In the genomic region with DNA sequence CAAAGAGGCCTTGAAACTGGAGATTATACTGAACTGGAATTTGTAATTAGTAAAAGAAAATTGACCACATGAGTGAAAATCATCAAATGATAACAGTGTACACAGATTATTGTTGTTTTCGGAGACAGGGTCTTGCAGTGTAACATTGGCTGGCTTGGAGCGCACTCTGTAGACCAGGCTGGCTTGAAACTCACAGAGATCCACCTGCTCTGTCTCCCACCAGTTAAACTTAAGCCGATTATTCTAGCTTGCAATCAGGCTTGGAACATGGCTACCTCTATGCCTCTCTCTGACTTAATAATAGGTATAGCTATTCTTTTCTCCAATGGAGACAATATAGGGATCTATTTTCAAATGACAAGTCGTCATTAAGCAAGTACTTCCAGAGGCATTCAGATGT, we compare ENCODE assay signal across 10 mouse cellular contexts. TPM values are rescaled to one million over a fixed set of nuclear protein-coding genes. Genes with fewer than 3 reads are reported as not detected.
DNase-seq lines count a peak whose midpoint lies in the region; ATAC-seq and TF ChIP-seq lines count a peak whose summit lies in the region.
"Had no signal": no experiment of that assay in that cellular context is flagged by ENCODE, and none has a peak within 500 bp of the region (broad histone marks: within the 10 kb centered on the region; RNA-seq: fewer than 3 reads in every experiment).

No protein-coding gene starts in this region.

- H3K9me3 ChIP-seq in heart, embryonic 15.5 days (replicated peaks) = no peaks in the 10 kb centered on the region; the same call in 1 of the 2 replicates
- H3K9me3 ChIP-seq in CH12.LX (replicated peaks; ENCODE audit: low read length) = no peaks in the 10 kb centered on the region
- no peaks in the 10 kb centered on the region for H3K9me3 ChIP-seq in embryonic facial prominence, embryonic 13.5 days
- H3K9me3 ChIP-seq in limb, embryonic 15.5 days = no peaks in the 10 kb centered on the region
- H3K9me3 ChIP-seq: stomach, embryonic 15.5 days had no signal

- H3K9ac ChIP-seq in heart, embryonic 15.5 days = no peak overlapping the region
- no peak overlapping the region for H3K9ac ChIP-seq in CH12.LX (ENCODE audit: insufficient read depth, low read depth)
- no peak overlapping the region for H3K9ac ChIP-seq in embryonic facial prominence, embryonic 13.5 days
- no peak overlapping the region for H3K9ac ChIP-seq in limb, embryonic 15.5 days

- peaks cover 20% of the 10 kb centered on the region for H3K79me2 ChIP-seq in CH12.LX (replicated peaks; ENCODE audit: control insufficient read depth, extremely low read depth, insufficient read depth, poor library complexity, severe bottlenecking)

- no peak overlapping the region for H3K4me3 ChIP-seq in heart, embryonic 15.5 days
- H3K4me3 ChIP-seq in CH12.LX (replicated peaks in 1 of 3; ENCODE audit: low read depth in 2 of 3, low read length in 2 of 3, poor library complexity in 1 of 3) = no peak overlapping the region
- no peak overlapping the region for H3K4me3 ChIP-seq in embryonic facial prominence, embryonic 13.5 days
- H3K4me3 ChIP-seq in limb, embryonic 15.5 days = no peak overlapping the region
- no peak overlapping the region for H3K4me3 ChIP-seq in thymus, adult 2 months (ENCODE audit: control insufficient read depth, insufficient read depth, low read length)

- intact Hi-C loops in heart, postnatal 36 days (cut with DNase I) = loop anchor here (2.0 to 5.0 kb wide), 3 partner anchors 28 to 130 kb away; a partner anchor contains a TSS

- peak overlapping the region; percentile 61 for H3K4me2 ChIP-seq in heart, embryonic 15.5 days
- H3K4me2 ChIP-seq in CH12.LX (ENCODE audit: insufficient read depth, low read depth, poor library complexity, severe bottlenecking) = 0 out of 2 replicates have a peak overlapping the region, but pooled peaks have one; percentile 75
- H3K4me2 ChIP-seq in embryonic facial prominence, embryonic 13.5 days = peak overlapping the region; percentile 67; the same call in 1 of the 2 replicates
- peak overlapping the region; percentile 61; the same call in 1 of the 2 replicates for H3K4me2 ChIP-seq in limb, embryonic 15.5 days

- H3K4me1 ChIP-seq in heart, embryonic 15.5 days (replicated peaks) = peaks cover 38% of the 10 kb centered on the region
- peaks cover 4 to 22% of the 10 kb centered on the region in 2 experiments; a peak in 2 of 4 replicates for H3K4me1 ChIP-seq in CH12.LX (ENCODE audit: control insufficient read depth in 1 of 2, insufficient read depth in 2 of 2)
- peaks cover 25% of the 10 kb centered on the region for H3K4me1 ChIP-seq in embryonic facial prominence, embryonic 13.5 days
- peaks cover 13% of the 10 kb centered on the region for H3K4me1 ChIP-seq in limb, embryonic 15.5 days
- H3K4me1 ChIP-seq in thymus, adult 2 months (replicated peaks; ENCODE audit: control insufficient read depth, insufficient read depth, low read length) = peaks cover 7% of the 10 kb centered on the region; the same call in 1 of the 2 replicates

- no peak for TF ChIP-seq RAD21 in CH12.LX (IDR thresholded peaks at IDR 0.05; ENCODE audit: low read depth, low read length)

- dilution Hi-C loops in CH12.LX (cut with MboI; ENCODE audit: extremely low pct_ligation_motif_present, extremely low pct_unique_long_range_greater_than_20kb, low sequenced_read_pairs) = no loop called here

- no peak for TF ChIP-seq CTCF in CH12.LX (conservative IDR thresholded peaks at IDR 0.05 in 1 of 2, IDR thresholded peaks at IDR 0.05 in 1 of 2; ENCODE audit: low read depth in 2 of 2, low read length in 2 of 2)
- TF ChIP-seq CTCF in thymus, adult 2 months (IDR thresholded peaks at IDR 0.05; ENCODE audit: borderline replicate concordance, control insufficient read depth, extremely low read depth, insufficient read depth, low read length, poor library complexity) = no peak

- peak overlapping the region; percentile 99 for H3K27ac ChIP-seq in heart, embryonic 15.5 days
- H3K27ac ChIP-seq in CH12.LX (ENCODE audit: insufficient read depth, low read depth) = no peak overlapping the region
- H3K27ac ChIP-seq in embryonic facial prominence, embryonic 13.5 days = no peak overlapping the region
- no peak overlapping the region; the same call in 1 of the 2 replicates for H3K27ac ChIP-seq in limb, embryonic 15.5 days
- H3K27ac ChIP-seq in thymus, adult 2 months (ENCODE audit: control insufficient read depth, insufficient read depth, low read length) = no peak overlapping the region

- no peak for TF ChIP-seq EP300 in CH12.LX (IDR thresholded peaks at IDR 0.05; ENCODE audit: low read length)

- H3K36me3 ChIP-seq in heart, embryonic 15.5 days = peaks cover 14% of the 10 kb centered on the region
- peaks cover 12 to 16% of the 10 kb centered on the region in 2 experiments for H3K36me3 ChIP-seq in CH12.LX (replicated peaks in 1 of 2; ENCODE audit: control insufficient read depth in 1 of 2, insufficient read depth in 1 of 2, low read length in 1 of 2)
- H3K36me3 ChIP-seq in embryonic facial prominence, embryonic 13.5 days = peaks cover 12% of the 10 kb centered on the region
- H3K36me3 ChIP-seq in limb, embryonic 15.5 days = peaks cover 15% of the 10 kb centered on the region
- no peaks in the 10 kb centered on the region for H3K36me3 ChIP-seq in thymus, adult 2 months (ENCODE audit: control insufficient read depth, insufficient read depth, low read length)

- H3K27me3 ChIP-seq in heart, embryonic 15.5 days = no peaks in the 10 kb centered on the region
- no peaks in the 10 kb centered on the region for H3K27me3 ChIP-seq in CH12.LX (replicated peaks)
- H3K27me3 ChIP-seq in embryonic facial prominence, embryonic 13.5 days = no peaks in the 10 kb centered on the region
- H3K27me3 ChIP-seq in limb, embryonic 15.5 days = no peaks in the 10 kb centered on the region
- H3K27me3 ChIP-seq in thymus, adult 2 months (ENCODE audit: control insufficient read depth, insufficient read depth, low read length) = no peaks in the 10 kb centered on the region
- H3K27me3 ChIP-seq: stomach, embryonic 15.5 days had no signal

- WGBS in heart, embryonic 15.5 days = 74% methylated on average over 4 of the region's 4 CpGs
- 65% methylated on average over 4 of the region's 4 CpGs for WGBS in embryonic facial prominence, embryonic 13.5 days
- WGBS in limb, embryonic 15.5 days = 71% methylated on average over 4 of the region's 4 CpGs
- WGBS in thymus, adult 2 months = 95% methylated on average over 4 of the region's 4 CpGs

- in situ Hi-C loops in CH12.LX (cut with MboI; ENCODE audit: low pct_ligation_motif_present, low pct_unique_long_range_greater_than_20kb, low sequenced_read_pairs) = no loop called here

- no peak for TF ChIP-seq POLR2A in CH12.LX (IDR thresholded peaks at IDR 0.05; ENCODE audit: low read depth, low read length)
- TF ChIP-seq POLR2A in thymus, adult 2 months (IDR thresholded peaks at IDR 0.05; ENCODE audit: control insufficient read depth, extremely low read depth, insufficient read depth, low read length, poor library complexity) = no peak

- DNase-seq in heart, postnatal 36 days = no peak
- DNase-seq in CH12.LX (ENCODE audit: extremely low read depth) = no peak
- DNase-seq in left cerebral cortex, adult 9 months (ENCODE audit: low spot score in 2 of 2) = no peak
- no peak for DNase-seq in thymus, adult 2 months
- no peak for DNase-seq in right cerebral cortex, postnatal 14 days
- DNase-seq: left cerebral cortex, postnatal 4 days had no signal

- ATAC-seq in heart, embryonic 15.5 days (replicated peaks; ENCODE audit: insufficient number of reproducible peaks, insufficient read depth, low FRiP score, low read depth) = no peak
- ATAC-seq in embryonic facial prominence, embryonic 13.5 days (ENCODE audit: insufficient number of reproducible peaks, insufficient read depth, low FRiP score, low TSS enrichment, low read depth) = no peak
- no peak for ATAC-seq in limb, embryonic 15.5 days (ENCODE audit: insufficient number of reproducible peaks, low FRiP score, low TSS enrichment, low read depth)

TF ChIP-seq in CH12.LX, 34 proteins besides CTCF, POLR2A, EP300 and RAD21:
- no peak for TF ChIP-seq MAFK (IDR thresholded peaks at IDR 0.05; ENCODE audit: insufficient replicate concordance, low read length)
- no peak for TF ChIP-seq ZMIZ1 (IDR thresholded peaks at IDR 0.05; ENCODE audit: low read depth, low read length)
- TF ChIP-seq ZC3H11A (IDR thresholded peaks at IDR 0.05; ENCODE audit: low read depth, low read length) = no peak
- TF ChIP-seq NRF1 (IDR thresholded peaks at IDR 0.05; ENCODE audit: low read depth, low read length) = no peak
- no peak for TF ChIP-seq RCOR1 (conservative IDR thresholded peaks at IDR 0.05; ENCODE audit: low read depth, low read length)

RNA-seq across cellular contexts. Expression of a gene that starts 1.4 kb away (rescaled TPM):
- 16.2 and 22.4 TPM in 2 replicates for polyA plus RNA-seq in heart, embryonic 15.5 days (2015; fragmentation: Nextera tagmentation; extraction: Ambion mirVana)
- total RNA-seq in heart, postnatal 36 days (2021) = 10 to 100 TPM; 22.0 to 22.7 TPM
- total RNA-seq in CH12.LX (2012; rRNA removed) (10.6 and 12.9 TPM in 2 replicates), CH12.LX (2014; rRNA removed) (12.6 and 15.1 TPM in 2 replicates)
- polyA plus RNA-seq in CH12.LX (2012; ENCODE audit: insufficient read length, low read depth) = 10.8 and 11.5 TPM in 2 replicates
- polyA plus RNA-seq in embryonic facial prominence, embryonic 13.5 days (2015; fragmentation: Nextera tagmentation; extraction: Ambion mirVana) = 13.3 and 17.5 TPM in 2 replicates
- polyA plus RNA-seq in limb, embryonic 15.5 days (2015; fragmentation: Nextera tagmentation; extraction: Ambion mirVana) = 17.9 and 27.5 TPM in 2 replicates
- polyA plus RNA-seq in thymus, adult 2 months (2012; rRNA removed) = 4.4 and 4.6 TPM in 2 replicates

RNA-seq across cellular contexts. Expression of a gene that starts 28.5 kb away (rescaled TPM):
- polyA plus RNA-seq in heart, embryonic 15.5 days (2015; fragmentation: Nextera tagmentation; extraction: Ambion mirVana) = 6.7 and 9.4 TPM in 2 replicates
- total RNA-seq in heart, postnatal 36 days (2021) = 1 to 10 TPM; 5.9 TPM
- 4.3 and 4.7 TPM in 2 replicates for total RNA-seq in CH12.LX (2012; rRNA removed)
- total RNA-seq in CH12.LX (2014; rRNA removed) = 3.8 and 4.1 TPM in 2 replicates
- 6.7 and 6.9 TPM in 2 replicates for polyA plus RNA-seq in CH12.LX (2012; ENCODE audit: insufficient read length, low read depth)
- polyA plus RNA-seq in embryonic facial prominence, embryonic 13.5 days (2015; fragmentation: Nextera tagmentation; extraction: Ambion mirVana) = 14.9 and 16.0 TPM in 2 replicates
- polyA plus RNA-seq in limb, embryonic 15.5 days (2015; fragmentation: Nextera tagmentation; extraction: Ambion mirVana) = 11.5 and 11.6 TPM in 2 replicates
- polyA plus RNA-seq in thymus, adult 2 months (2012; rRNA removed) = 11.8 and 12.3 TPM in 2 replicates
